Mouse (Mus musculus) ES-E14 (cell line): Measurements from ENCODE around the gene Pdcd2l. TPM values are rescaled to one million over a fixed set of nuclear protein-coding genes. Genes with fewer than 3 reads are reported as not detected.

Experiments used
- DNase-seq: peaks from one replicate; pipeline ENCODE4 v3.0.0-alpha.2; 2013; ENCODE audit warnings: low read depth, low spot score
- H3K27ac ChIP-seq: 2 replicates; pipeline ENCODE4 v1.5.1; 2012; ENCODE audit warnings: low read depth, mild to moderate bottlenecking, low read length, moderate library complexity, mixed read lengths; ENCODE audit not compliant: poor library complexity, insufficient read depth, severe bottlenecking
- H3K36me3 ChIP-seq: 2 replicates; pipeline ENCODE4 v1.6.1; 2012; ENCODE audit warnings: mild to moderate bottlenecking, low read length, moderate library complexity, mixed read lengths; ENCODE audit not compliant: control insufficient read depth, poor library complexity, insufficient read depth, severe bottlenecking
- H3K4me1 ChIP-seq, 2 experiments: fragments of 150-350 bp in 1 of 2; sonication (generic) in 1 of 2; 2 replicates each; pipeline ENCODE4 v1.6.1; 2012; ENCODE audit warnings: low read length in 2 of 2, mild to moderate bottlenecking in 1 of 2, mixed read lengths in 1 of 2; ENCODE audit not compliant: control insufficient read depth in 2 of 2, insufficient read depth in 2 of 2, poor library complexity in 1 of 2
- H3K4me3 ChIP-seq, 2 experiments: fragments of 150-350 bp in 1 of 2; sonication (generic) in 1 of 2; 2 replicates each; pipeline ENCODE4 v1.5.1; 2012; ENCODE audit warnings: low read length in 2 of 2, low read depth in 1 of 2, mild to moderate bottlenecking in 1 of 2, mixed read lengths in 1 of 2; ENCODE audit not compliant: insufficient read depth in 1 of 2, poor library complexity in 1 of 2, severe bottlenecking in 1 of 2
- H3K9ac ChIP-seq: 2 replicates; pipeline ENCODE4 v1.6.1; 2012; ENCODE audit warnings: low read depth, mild to moderate bottlenecking, low read length, mixed read lengths; ENCODE audit not compliant: poor library complexity, insufficient read depth, severe bottlenecking
- H3K9me3 ChIP-seq: fragments of 150-350 bp; sonication (generic); 2 replicates; pipeline ENCODE4 v1.6.1; 2012; ENCODE audit warnings: low read depth, mild to moderate bottlenecking, low read length; ENCODE audit not compliant: control insufficient read depth, insufficient read depth
- CHD2 ChIP-seq: IDR thresholded peaks from 2 replicates; pipeline ENCODE4 v1.6.1; 2014; ENCODE audit warnings: mild to moderate bottlenecking, low read depth, low read length, inconsistent platforms
- HCFC1 ChIP-seq: IDR thresholded peaks from 2 replicates; pipeline ENCODE4 v1.6.1; 2012; ENCODE audit warnings: low read length, inconsistent platforms, borderline replicate concordance; ENCODE audit not compliant: insufficient read depth
- MAFK ChIP-seq: IDR thresholded peaks from 2 replicates; pipeline ENCODE4 v1.6.1; 2014; ENCODE audit warnings: mild to moderate bottlenecking, low read depth, low read length, inconsistent platforms; ENCODE audit not compliant: insufficient read depth
- ZC3H11A ChIP-seq: IDR thresholded peaks from 2 replicates; pipeline ENCODE4 v1.6.1; 2012; ENCODE audit warnings: low read depth, mild to moderate bottlenecking, inconsistent platforms, low read length, borderline replicate concordance
- ZNF384 ChIP-seq: IDR thresholded peaks from 2 replicates; pipeline ENCODE4 v1.6.1; 2012; ENCODE audit warnings: low read depth, low read length, inconsistent platforms
- in situ Hi-C, 2 experiments: fragments of 600-800 bp; cut with MboI; formaldehyde crosslinking; loops; one replicate each; pipeline ENCODE4 v1.15.1; 2025; ENCODE audit warnings: low sequenced_read_pairs in 2 of 2, inconsistent platforms in 1 of 2; ENCODE audit not compliant: unreplicated experiment in 2 of 2
- total RNA-seq: library from RNA; depleted of rRNA; stranded (reverse); fragments of 300-350 nt; gene quantifications from 2 replicates; pipeline ENCODE4 v1.2.3, GENCODE M21; 2012

Pdcd2l gene
- total RNA-seq, 1 experiment = 57.7 TPM

DNA sequence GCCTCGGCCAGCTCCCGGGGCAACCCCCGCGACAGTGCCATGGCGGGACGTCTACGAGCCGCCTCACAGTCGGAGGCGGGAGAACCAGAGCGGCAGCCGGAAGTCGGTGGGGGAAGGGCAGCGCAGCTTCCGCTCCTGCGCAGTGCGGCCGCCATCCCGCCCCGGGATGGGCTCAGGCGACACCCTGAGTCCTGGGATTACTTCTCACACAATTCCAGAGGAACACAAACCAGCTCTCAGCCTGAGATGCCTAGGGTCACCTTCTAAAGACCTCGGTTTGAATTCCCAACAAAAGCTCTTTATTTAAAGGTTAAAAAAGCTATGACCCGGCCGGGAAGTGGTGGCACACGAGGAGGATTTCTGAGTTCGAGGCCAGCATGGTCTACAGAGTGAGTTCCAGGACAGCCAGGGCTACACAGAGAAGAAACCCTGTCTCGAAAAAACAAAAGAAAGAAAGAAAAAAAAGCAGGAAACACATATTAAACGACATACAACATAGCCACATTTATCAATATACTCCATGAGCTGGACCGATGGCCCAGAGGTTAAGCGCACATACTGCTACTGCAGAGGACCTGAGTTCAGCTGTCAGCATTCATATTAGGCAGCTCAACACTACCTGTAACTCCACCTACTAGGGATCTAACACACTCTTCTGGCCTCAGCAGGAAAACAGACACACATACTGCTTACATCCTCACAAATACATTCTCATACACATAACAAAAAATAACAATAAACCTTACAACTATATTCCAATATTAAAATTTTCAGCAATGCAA, 27.8 kb downstream of the Pdcd2l start:
- H3K4me1 ChIP-seq = peaks cover 5 to 8% of the 10 kb centered on the region in 2 experiments; a peak in 1 of 4 replicates
- peak; percentile 76; the same call in 1 of the 2 replicates for TF ChIP-seq HCFC1
- no peak for TF ChIP-seq MAFK
- TF ChIP-seq ZC3H11A = no peak
- TF ChIP-seq CHD2 = peak; percentile 49
- peak overlapping the region; percentile 94 for H3K9ac ChIP-seq
- peak; percentile 76 for DNase-seq
- peak overlapping the region; percentile 81 to 88 for H3K4me3 ChIP-seq
- H3K36me3 ChIP-seq = peaks cover 12% of the 10 kb centered on the region
- no peaks in the 10 kb centered on the region for H3K9me3 ChIP-seq
- in situ Hi-C loops = no loop called here
- H3K27ac ChIP-seq = peak overlapping the region; percentile 88

DNA sequence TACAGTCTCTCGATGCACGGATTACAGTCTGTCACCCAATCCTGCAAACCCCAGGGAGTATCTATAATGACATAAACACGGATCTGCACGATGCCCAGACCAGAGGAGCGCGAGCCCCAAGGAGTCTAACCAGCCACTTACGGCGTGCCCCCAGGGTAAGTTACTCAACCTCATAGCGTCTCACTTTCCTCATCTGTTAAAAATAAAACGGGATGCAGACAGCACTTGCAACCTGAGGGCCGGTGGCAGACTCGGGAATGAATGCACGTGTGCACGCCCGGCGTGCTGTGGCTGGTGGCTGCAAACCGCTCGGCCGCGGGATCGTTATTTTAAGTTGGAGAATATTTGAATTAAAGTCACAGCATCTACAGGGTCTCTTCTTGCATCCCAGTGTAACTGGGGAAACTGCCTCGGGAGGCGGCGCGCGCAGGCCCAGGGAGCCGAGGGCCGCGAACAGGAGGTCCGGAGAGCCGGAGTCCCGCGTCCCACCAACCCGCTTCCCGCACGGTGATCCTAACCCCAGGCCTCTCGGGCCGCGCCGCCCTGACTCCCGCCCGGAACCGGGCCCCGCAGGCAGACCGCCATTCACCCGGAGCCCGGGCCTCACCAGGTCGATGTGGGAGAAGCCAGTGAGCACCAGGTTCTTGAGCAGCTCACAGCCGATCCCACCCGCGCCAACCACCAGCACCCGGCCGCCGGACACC, 28.5 kb downstream of the Pdcd2l start:
- Histone ChIP-seq H3K9ac (peak overlapping the region; percentile 94), H3K9me3 (no peaks in the 10 kb centered on the region), H3K27ac (peak overlapping the region; percentile 88), H3K36me3 (peaks cover 19% of the 10 kb centered on the region), H3K4me1 (peaks cover 5 to 10% of the 10 kb centered on the region in 2 experiments; a peak in 1 of 4 replicates), H3K4me3 (peak overlapping the region; percentile 81 to 88)
- in situ Hi-C loops = no loop called here
- TF ChIP-seq ZC3H11A = no peak
- no peak for DNase-seq

DNA sequence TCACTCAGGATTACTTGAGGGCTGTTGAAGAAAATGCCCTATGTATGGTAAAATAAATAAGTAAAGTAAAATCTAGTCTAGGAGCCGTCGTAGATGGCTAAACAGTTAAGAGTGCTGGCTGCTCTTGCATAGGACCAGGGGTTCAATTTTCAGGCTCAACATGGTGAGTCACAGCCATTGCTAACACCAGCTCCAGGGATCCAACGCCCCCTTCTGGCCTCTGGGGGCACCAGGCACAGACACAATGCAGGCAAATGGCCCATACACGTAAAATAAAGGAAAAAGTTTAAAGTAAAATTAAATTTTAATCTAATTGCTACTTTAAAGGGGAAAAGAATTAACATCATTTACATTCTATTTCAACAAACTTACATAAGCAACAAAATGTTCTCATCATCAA, 29.6 kb downstream of the Pdcd2l start:
- Histone ChIP-seq H3K4me1 (peaks cover 5 to 10% of the 10 kb centered on the region in 2 experiments; a peak in 1 of 4 replicates), H3K9me3 (no peaks in the 10 kb centered on the region), H3K9ac (peak overlapping the region; percentile 75; the same call in 1 of the 2 replicates), H3K4me3 (peak overlapping the region; percentile 64 to 88), H3K36me3 (peaks cover 30% of the 10 kb centered on the region), H3K27ac (peak overlapping the region; percentile 30; the same call in 1 of the 2 replicates)
- in situ Hi-C loops = no loop called here
- DNase-seq = peak; percentile 84
- TF ChIP-seq MAFK = peak; percentile 75
- TF ChIP-seq CHD2 = no peak
- TF ChIP-seq ZNF384 = no peak
- TF ChIP-seq HCFC1 = no peak
- no peak for TF ChIP-seq ZC3H11A

DNA sequence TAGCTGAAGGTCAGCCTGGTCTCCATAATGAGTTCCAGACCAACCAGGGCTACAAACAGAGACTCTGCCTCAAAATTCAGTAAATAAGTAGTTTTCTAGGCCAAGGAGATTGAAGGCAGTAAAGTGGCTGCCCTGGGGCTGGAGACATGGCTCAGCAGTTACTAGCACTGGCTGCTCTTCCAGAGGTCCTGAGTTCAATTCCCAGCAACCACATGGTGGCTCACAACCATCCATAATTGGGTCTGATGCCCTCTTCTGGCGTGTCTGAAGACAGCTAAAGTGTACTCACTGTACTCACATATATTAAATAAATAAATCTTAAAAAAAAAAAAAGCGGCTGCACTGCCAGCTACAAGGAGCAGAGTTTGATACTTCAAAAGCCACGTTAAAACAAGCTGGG, 30.5 kb downstream of the Pdcd2l start:
- peaks cover 38% of the 10 kb centered on the region for H3K36me3 ChIP-seq
- H3K27ac ChIP-seq = peak overlapping the region; percentile 30; the same call in 1 of the 2 replicates
- H3K4me3 ChIP-seq = peak overlapping the region; percentile 64 to 88

More for the DNA sequence above, 30.5 kb downstream of the Pdcd2l start:
- no peak for DNase-seq
- H3K9ac ChIP-seq = peak overlapping the region; percentile 75
- peaks cover 5 to 10% of the 10 kb centered on the region in 2 experiments; a peak in 1 of 4 replicates for H3K4me1 ChIP-seq
- 0 out of 2 replicates have a peak, but pooled peaks have one; percentile 15 for TF ChIP-seq ZNF384
- TF ChIP-seq HCFC1 = no peak
- no peaks in the 10 kb centered on the region for H3K9me3 ChIP-seq
- in situ Hi-C loops = no loop called here
